Mouse (Mus musculus): Measurements from ENCODE around the gene Lrrc9. TPM values are rescaled to one million over a fixed set of nuclear protein-coding genes. Genes with fewer than 3 reads are reported as not detected.

Gene Lrrc9
- total and polyA plus RNA-seq, 3 experiments = 0.08 to 0.14 (median 0.10) TPM

DNA sequence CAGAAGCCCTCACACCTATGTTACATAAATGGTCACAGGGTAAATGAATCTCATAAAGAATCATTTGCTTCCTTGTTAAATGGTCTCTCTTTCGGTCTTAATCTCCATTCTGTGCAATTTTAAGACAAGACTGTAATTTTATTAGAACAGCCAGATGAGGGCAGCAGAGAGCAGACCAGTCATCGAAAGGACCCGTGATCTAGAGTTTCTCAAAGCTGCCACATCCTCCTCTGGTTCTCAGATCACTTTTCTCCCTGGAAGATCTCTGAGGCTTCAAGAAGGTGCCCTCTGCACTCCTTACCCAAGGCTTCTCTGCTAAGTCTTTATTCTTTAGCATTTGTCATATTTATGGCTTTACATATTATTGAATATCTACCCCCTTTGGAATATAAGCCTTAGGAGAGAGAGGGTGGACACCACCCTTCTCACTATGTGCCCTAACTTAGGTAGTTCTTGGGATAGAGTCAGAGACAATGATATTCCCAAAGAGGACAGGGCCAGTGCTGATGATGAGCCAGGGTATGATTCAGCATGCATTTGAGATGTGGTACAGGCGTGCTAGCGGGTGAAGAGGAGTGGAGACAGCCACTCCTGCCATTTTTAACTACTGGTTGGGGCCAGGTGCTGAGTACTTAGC lies 20.3 kb downstream of the Lrrc9 start:
- Histone ChIP-seq H3K79me2 (replicated peaks; ENCODE audit: control insufficient read depth, insufficient read depth, low read length) (no peaks in the 10 kb centered on the region), H3K9ac (ENCODE audit: low read depth, low read length) (no peak overlapping the region), H3K27me3 (ENCODE audit: control insufficient read depth, insufficient read depth, low read length) (no peaks in the 10 kb centered on the region), H3K36me3 (ENCODE audit: control insufficient read depth, insufficient read depth, low read length) (no peaks in the 10 kb centered on the region), H3K4me1 (ENCODE audit: control insufficient read depth, insufficient read depth, low read length) (no peaks in the 10 kb centered on the region), H3K4me3 (no peak overlapping the region), H3K27ac (no peak overlapping the region)
- intact Hi-C loops (cut with DNase I) = loop anchor here (5.0 kb wide), 4 partner anchors 50 to 515 kb away; no protein-coding TSS in a partner anchor
- WGBS = 39% methylated on average over 5 of the region's 5 CpGs
- peak; percentile 40 to 45 for DNase-seq
- TF ChIP-seq CTCF (IDR thresholded peaks at IDR 0.05) (peak; percentile 72), EP300 (IDR thresholded peaks at IDR 0.05; ENCODE audit: insufficient read depth, low read depth, low read length) (no peak)

DNA sequence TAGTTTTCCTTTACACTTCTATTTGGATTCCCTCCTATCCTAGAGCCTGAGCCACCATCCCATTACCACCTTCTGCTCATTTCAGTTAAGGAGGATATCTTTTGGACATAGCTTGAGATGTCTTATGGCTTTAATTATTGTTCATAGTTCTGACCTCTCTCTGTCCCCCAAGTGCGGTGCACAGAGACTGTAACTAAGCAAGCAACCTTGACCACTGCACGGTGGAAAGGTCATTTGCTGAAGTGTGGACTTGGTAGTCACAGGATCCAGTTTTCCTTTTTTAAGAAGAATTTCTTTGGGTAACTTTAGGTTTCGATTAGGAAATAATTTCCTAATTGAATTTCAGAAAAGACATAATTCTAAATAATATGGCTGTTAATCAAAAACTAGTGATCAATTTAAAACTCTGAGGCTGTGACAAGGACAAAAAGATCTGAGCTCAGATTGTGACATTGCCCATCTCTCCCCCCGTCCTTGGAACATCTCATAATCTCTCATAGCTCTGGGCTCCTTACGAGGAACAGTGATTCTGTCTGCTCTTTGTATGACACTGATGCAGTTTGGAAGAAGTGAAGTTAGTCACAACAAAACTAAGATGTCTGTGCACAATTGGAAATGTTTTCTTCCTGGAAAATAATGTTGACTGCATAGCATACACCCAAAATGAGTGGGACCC lies 24.3 kb downstream of the Lrrc9 start:
- no peak overlapping the region for H3K4me3 ChIP-seq
- DNase-seq = no peak
- H3K27me3 ChIP-seq (ENCODE audit: control insufficient read depth, insufficient read depth, low read length) = no peaks in the 10 kb centered on the region
- intact Hi-C loops (cut with DNase I) = no loop called here
- 82% methylated on average over 5 of the region's 5 CpGs for WGBS
- no peak overlapping the region for H3K27ac ChIP-seq
- H3K9ac ChIP-seq (ENCODE audit: low read depth, low read length) = no peak overlapping the region
- no peaks in the 10 kb centered on the region for H3K36me3 ChIP-seq (ENCODE audit: control insufficient read depth, insufficient read depth, low read length)
- no peak for TF ChIP-seq CTCF (IDR thresholded peaks at IDR 0.05)
- TF ChIP-seq EP300 (IDR thresholded peaks at IDR 0.05; ENCODE audit: insufficient read depth, low read depth, low read length) = no peak
- no peak for TF ChIP-seq POLR2A (IDR thresholded peaks at IDR 0.05; ENCODE audit: insufficient read depth, low read depth, low read length)
- H3K4me1 ChIP-seq (ENCODE audit: control insufficient read depth, insufficient read depth, low read length) = no peaks in the 10 kb centered on the region
- H3K79me2 ChIP-seq (replicated peaks; ENCODE audit: control insufficient read depth, insufficient read depth, low read length) = no peaks in the 10 kb centered on the region

GRCm38 (mm10) chr12:72467269-72467668 lies 25.6 kb downstream of the Lrrc9 start:
- WGBS = 97% methylated on average over 1 of the region's 1 CpGs
- Histone ChIP-seq H3K4me3 (no peak overlapping the region), H3K27ac (no peak overlapping the region), H3K27me3 (ENCODE audit: control insufficient read depth, insufficient read depth, low read length) (no peaks in the 10 kb centered on the region), H3K9ac (ENCODE audit: low read depth, low read length) (no peak overlapping the region), H3K36me3 (ENCODE audit: control insufficient read depth, insufficient read depth, low read length) (no peaks in the 10 kb centered on the region), H3K79me2 (replicated peaks; ENCODE audit: control insufficient read depth, insufficient read depth, low read length) (no peaks in the 10 kb centered on the region), H3K4me1 (ENCODE audit: control insufficient read depth, insufficient read depth, low read length) (no peaks in the 10 kb centered on the region)
- intact Hi-C loops (cut with DNase I) = no loop called here
- no peak for DNase-seq
- TF ChIP-seq POLR2A (IDR thresholded peaks at IDR 0.05; ENCODE audit: insufficient read depth, low read depth, low read length) (no peak), CTCF (IDR thresholded peaks at IDR 0.05) (no peak), EP300 (IDR thresholded peaks at IDR 0.05; ENCODE audit: insufficient read depth, low read depth, low read length) (no peak)

GRCm38 (mm10) chr12:72467789-72468188 lies 26.1 kb downstream of the Lrrc9 start:
- DNase-seq = no peak
- Histone ChIP-seq H3K36me3 (ENCODE audit: control insufficient read depth, insufficient read depth, low read length) (no peaks in the 10 kb centered on the region), H3K27me3 (ENCODE audit: control insufficient read depth, insufficient read depth, low read length) (no peaks in the 10 kb centered on the region), H3K79me2 (replicated peaks; ENCODE audit: control insufficient read depth, insufficient read depth, low read length) (no peaks in the 10 kb centered on the region), H3K27ac (no peak overlapping the region), H3K4me3 (no peak overlapping the region), H3K9ac (ENCODE audit: low read depth, low read length) (no peak overlapping the region), H3K4me1 (ENCODE audit: control insufficient read depth, insufficient read depth, low read length) (no peaks in the 10 kb centered on the region)
- WGBS = 82% methylated on average over 4 of the region's 4 CpGs
- intact Hi-C loops (cut with DNase I) = no loop called here
- no peak for TF ChIP-seq POLR2A (IDR thresholded peaks at IDR 0.05; ENCODE audit: insufficient read depth, low read depth, low read length)
- TF ChIP-seq CTCF (IDR thresholded peaks at IDR 0.05) = no peak
- no peak for TF ChIP-seq EP300 (IDR thresholded peaks at IDR 0.05; ENCODE audit: insufficient read depth, low read depth, low read length)

DNA sequence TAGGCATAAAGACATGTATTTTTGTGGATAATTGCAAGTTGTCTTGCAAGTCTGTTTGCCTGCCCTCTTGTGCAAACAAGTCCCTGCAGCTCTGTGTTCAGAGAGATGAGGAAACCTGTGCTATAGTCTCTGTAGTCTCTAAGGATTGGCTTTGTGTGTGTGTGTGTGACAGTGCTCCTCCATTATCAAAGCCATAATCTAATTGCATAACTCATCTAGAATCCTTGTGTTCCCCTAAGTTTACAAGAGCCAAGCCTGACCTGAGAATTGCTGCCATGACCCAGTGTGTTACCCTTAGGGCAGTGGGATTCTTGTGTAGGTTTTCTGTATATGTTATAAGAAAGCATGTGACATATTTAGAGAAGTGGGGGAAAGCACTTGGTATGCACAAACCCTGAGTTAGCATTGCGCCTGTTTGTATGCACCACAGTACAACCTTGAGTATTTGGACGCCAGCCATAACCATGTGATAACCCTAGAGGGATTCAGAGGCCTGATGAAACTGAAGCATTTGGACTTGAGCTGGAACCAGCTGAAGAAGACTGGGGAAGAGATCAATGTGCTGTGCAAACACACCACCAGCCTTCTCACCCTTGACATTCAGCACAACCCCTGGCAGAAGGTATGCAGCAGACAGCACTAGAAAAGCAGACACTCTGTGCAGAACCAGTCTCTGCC lies 35.2 kb downstream of the Lrrc9 start:
- intact Hi-C loops (cut with DNase I) = no loop called here
- no peak overlapping the region for H3K9ac ChIP-seq (ENCODE audit: low read depth, low read length)
- DNase-seq = no peak
- no peaks in the 10 kb centered on the region for H3K79me2 ChIP-seq (replicated peaks; ENCODE audit: control insufficient read depth, insufficient read depth, low read length)
- H3K4me3 ChIP-seq = no peak overlapping the region
- WGBS = 48% methylated on average over 2 of the region's 2 CpGs
- no peaks in the 10 kb centered on the region for H3K36me3 ChIP-seq (ENCODE audit: control insufficient read depth, insufficient read depth, low read length)
- H3K4me1 ChIP-seq (ENCODE audit: control insufficient read depth, insufficient read depth, low read length) = no peaks in the 10 kb centered on the region
- no peaks in the 10 kb centered on the region for H3K27me3 ChIP-seq (ENCODE audit: control insufficient read depth, insufficient read depth, low read length)
- H3K27ac ChIP-seq = no peak overlapping the region
- TF ChIP-seq EP300 (IDR thresholded peaks at IDR 0.05; ENCODE audit: insufficient read depth, low read depth, low read length) = no peak
- no peak for TF ChIP-seq POLR2A (IDR thresholded peaks at IDR 0.05; ENCODE audit: insufficient read depth, low read depth, low read length)
- TF ChIP-seq CTCF (IDR thresholded peaks at IDR 0.05) = no peak

DNA sequence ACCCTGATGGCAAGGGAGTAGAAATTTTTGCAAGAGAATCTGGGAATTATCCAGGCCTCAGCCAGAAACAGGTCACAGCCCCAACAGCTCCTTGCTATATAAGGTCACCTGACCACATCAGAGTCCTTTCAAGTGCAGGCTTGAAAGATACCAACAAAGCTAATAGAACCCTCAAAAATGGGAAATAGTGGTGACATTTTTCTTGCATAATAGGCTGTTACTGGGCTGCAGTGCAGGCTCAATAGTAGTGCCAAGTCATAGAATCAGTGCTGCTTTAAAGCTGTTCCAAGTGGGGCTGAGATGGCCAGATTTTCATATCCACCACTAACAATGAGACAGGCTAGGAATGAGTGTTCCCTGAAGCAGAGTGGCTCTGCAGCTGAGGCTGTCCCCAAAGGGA lies 40.6 kb downstream of the Lrrc9 start:
- TF ChIP-seq POLR2A (IDR thresholded peaks at IDR 0.05; ENCODE audit: insufficient read depth, low read depth, low read length) (no peak), EP300 (IDR thresholded peaks at IDR 0.05; ENCODE audit: insufficient read depth, low read depth, low read length) (no peak), CTCF (IDR thresholded peaks at IDR 0.05) (no peak)
- no peak for DNase-seq
- no peak overlapping the region for H3K27ac ChIP-seq
- no peak overlapping the region for H3K4me3 ChIP-seq
- H3K4me1 ChIP-seq (ENCODE audit: control insufficient read depth, insufficient read depth, low read length) = no peaks in the 10 kb centered on the region
- H3K27me3 ChIP-seq (ENCODE audit: control insufficient read depth, insufficient read depth, low read length) = no peaks in the 10 kb centered on the region
- no peaks in the 10 kb centered on the region for H3K79me2 ChIP-seq (replicated peaks; ENCODE audit: control insufficient read depth, insufficient read depth, low read length)
- H3K9ac ChIP-seq (ENCODE audit: low read depth, low read length) = no peak overlapping the region
- intact Hi-C loops (cut with DNase I) = no loop called here
- no peaks in the 10 kb centered on the region for H3K36me3 ChIP-seq (ENCODE audit: control insufficient read depth, insufficient read depth, low read length)

Data from heart, adult 2 months (tissue).